Mouse (Mus musculus) G1E-ER4 (cell line): ENCODE data around the gene Tiparp. TPM values are rescaled to one million over a fixed set of nuclear protein-coding genes. Genes with fewer than 3 reads are reported as not detected.

Experiments
- GATA1 ChIP-seq: IDR thresholded peaks from one replicate; pipeline ENCODE4 v1.8.0; 2012; ENCODE audit warnings: low read length, inconsistent platforms
- polyA plus RNA-seq: library from polyadenylated mRNA; stranded (reverse); fragments of >175 nt; gene quantifications from 2 replicates; pipeline ENCODE4 v1.2.3, GENCODE M21; 2012

The Tiparp gene
- polyA plus RNA-seq, 1 experiment: 1.4 TPM

- TF ChIP-seq GATA1: peak; percentile 80
Measured at GRCm38 (mm10) chr3:65554633-65555032, 26.4 kb downstream of the Tiparp start.

GRCm38 (mm10) chr3:65558679-65559078 is 30.5 kb downstream of the Tiparp start:
- no peak for TF ChIP-seq GATA1

GRCm38 (mm10) chr3:65562212-65562611 is 34.0 kb downstream of the Tiparp start:
- TF ChIP-seq GATA1: no peak

GRCm38 (mm10) chr3:65562694-65563093 is 34.5 kb downstream of the Tiparp start:
- TF ChIP-seq GATA1: no peak

GRCm38 (mm10) chr3:65563926-65564624 is 35.9 kb downstream of the Tiparp start:
- no peak for TF ChIP-seq GATA1

GRCm38 (mm10) chr3:65565632-65566300 is 37.6 kb downstream of the Tiparp start:
- no peak for TF ChIP-seq GATA1

- TF ChIP-seq GATA1: no peak
Measured at GRCm38 (mm10) chr3:65569941-65570340, 41.7 kb downstream of the Tiparp start.

- no peak for TF ChIP-seq GATA1
Measured at GRCm38 (mm10) chr3:65573516-65573915, 45.3 kb downstream of the Tiparp start.

- TF ChIP-seq GATA1: no peak
Measured at GRCm38 (mm10) chr3:65577602-65578001, 49.4 kb downstream of the Tiparp start.

GRCm38 (mm10) chr3:65579260-65579921 is 51.2 kb downstream of the Tiparp start:
- TF ChIP-seq GATA1: no peak

- TF ChIP-seq GATA1: no peak
Measured at GRCm38 (mm10) chr3:65581596-65581995, 53.4 kb downstream of the Tiparp start.

GRCm38 (mm10) chr3:65584329-65584728 is 56.1 kb downstream of the Tiparp start:
- no peak for TF ChIP-seq GATA1

GRCm38 (mm10) chr3:65585291-65585690 is 57.1 kb downstream of the Tiparp start:
- TF ChIP-seq GATA1: no peak

GRCm38 (mm10) chr3:65585823-65586482 is 57.7 kb downstream of the Tiparp start:
- no peak for TF ChIP-seq GATA1

- TF ChIP-seq GATA1: no peak
Measured at GRCm38 (mm10) chr3:65586483-65586905, 58.3 kb downstream of the Tiparp start.

- TF ChIP-seq GATA1: no peak
Measured at GRCm38 (mm10) chr3:65586966-65587365, 58.8 kb downstream of the Tiparp start.
